Mouse (Mus musculus) limb, embryonic 11.5 days (tissue): ENCODE measurements around the gene Fgfr2. TPM values are rescaled to one million over a fixed set of nuclear protein-coding genes. Genes with fewer than 3 reads are reported as not detected.
A peak's percentile ranks its signal among the peaks of the same experiment; 100 is the strongest.

Experiments
- ATAC-seq: fragments of 200-750 bp; cut with Nextera tagmentation; 2 replicates; pipeline ENCODE4 v1.8.0; 2017; ENCODE audit warnings: low read depth; ENCODE audit not compliant: insufficient number of reproducible peaks, low FRiP score, low TSS enrichment
- DNase-seq: peaks from one replicate; pipeline ENCODE4 v3.0.0-alpha.2; 2015; ENCODE audit warnings: low spot score
- H3K27ac ChIP-seq: fragments of 300-500 bp; sonication (generic); replicated peaks from 2 replicates; pipeline ENCODE4 v1.5.1; 2014; ENCODE audit warnings: low read depth, mild to moderate bottlenecking, low read length
- H3K27me3 ChIP-seq: fragments of 300-500 bp; sonication (generic); 2 replicates; pipeline ENCODE4 v1.6.1; 2014; ENCODE audit warnings: mild to moderate bottlenecking, low read length, mixed read lengths; ENCODE audit not compliant: control insufficient read depth, insufficient read depth
- H3K36me3 ChIP-seq: fragments of 300-500 bp; sonication (generic); 2 replicates; pipeline ENCODE4 v1.6.1; 2014; ENCODE audit warnings: mild to moderate bottlenecking, low read length, moderate library complexity, mixed read lengths; ENCODE audit not compliant: control insufficient read depth, insufficient read depth
- H3K4me1 ChIP-seq: fragments of 300-500 bp; sonication (generic); 2 replicates; pipeline ENCODE4 v1.6.1; 2014; ENCODE audit warnings: low read length, mixed read lengths; ENCODE audit not compliant: control insufficient read depth, insufficient read depth
- H3K4me2 ChIP-seq: fragments of 300-500 bp; sonication (generic); 2 replicates; pipeline ENCODE4 v1.6.1; 2014; ENCODE audit warnings: low read depth, mild to moderate bottlenecking, moderate library complexity; ENCODE audit not compliant: severe bottlenecking
- H3K4me3 ChIP-seq: fragments of 300-500 bp; sonication (generic); 2 replicates; pipeline ENCODE4 v1.5.1; 2014; ENCODE audit warnings: low read depth, low read length
- H3K9ac ChIP-seq: fragments of 300-500 bp; sonication (generic); 2 replicates; pipeline ENCODE4 v1.6.1; 2014; ENCODE audit warnings: mild to moderate bottlenecking, low read length
- H3K9me3 ChIP-seq: fragments of 300-500 bp; sonication (generic); 2 replicates; pipeline ENCODE4 v1.6.1; 2016; ENCODE audit warnings: low read length; ENCODE audit not compliant: control insufficient read depth
- whole genome bisulfite sequencing: fragments of 180-500 bp; shearing (Covaris S2); extraction: QIAGEN DNeasy Blood & Tissue Kit; methylation state at CpG from one replicate; pipeline ENCODE4 v1.1.7; 2014; 5-methylcytosine and 5-hydroxymethylcytosine counted together
- polyA plus RNA-seq: library from polyadenylated mRNA; unstranded; fragments of >200 nt; fragmentation: Nextera tagmentation; extraction: Ambion mirVana; gene quantifications from 2 replicates; pipeline ENCODE4 v1.2.1, GENCODE M21; 2014

Gene Fgfr2
- polyA plus RNA-seq, 1 experiment from 2014 or later: 60.1 TPM

DNA sequence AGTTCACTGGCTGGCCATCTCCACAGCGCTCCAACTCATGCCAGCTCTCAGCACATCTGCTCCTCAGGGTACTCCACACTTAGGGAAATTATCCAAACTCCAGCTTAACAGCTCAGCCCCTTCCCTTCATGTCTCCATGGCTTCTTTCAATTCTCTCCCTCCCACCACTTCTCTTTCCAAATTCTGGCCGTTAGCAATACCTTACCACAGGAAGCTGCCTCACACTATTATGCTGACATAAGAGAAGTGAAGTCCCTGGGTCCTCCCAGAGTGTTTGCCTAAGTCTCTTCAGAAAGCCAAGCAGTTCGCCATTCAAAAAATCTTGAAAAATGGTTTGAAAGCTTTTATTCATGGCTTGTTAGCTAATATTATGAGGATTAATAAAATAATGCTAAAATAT, 2649.3 kb downstream of the Fgfr2 start:
- Histone ChIP-seq H3K9me3 (no peaks in the 10 kb centered on the region), H3K27me3 (no peaks in the 10 kb centered on the region), H3K4me2 (no peak overlapping the region), H3K4me3 (no peak overlapping the region), H3K36me3 (no peaks in the 10 kb centered on the region), H3K9ac (no peak overlapping the region), H3K4me1 (no peaks in the 10 kb centered on the region), H3K27ac (no peak overlapping the region)
- WGBS: 84% methylated on average over 3 of the region's 3 CpGs
- DNase-seq (no peak), ATAC-seq (no peak)

- no peak for ATAC-seq
- no peak overlapping the region for H3K27ac ChIP-seq
- H3K4me2 ChIP-seq: no peak overlapping the region
- H3K27me3 ChIP-seq: no peaks in the 10 kb centered on the region
- H3K9ac ChIP-seq: no peak overlapping the region
- 79% methylated on average over 6 of the region's 6 CpGs for WGBS
- H3K9me3 ChIP-seq: no peaks in the 10 kb centered on the region
- H3K4me3 ChIP-seq: no peak overlapping the region
- H3K4me1 ChIP-seq: no peaks in the 10 kb centered on the region
- DNase-seq: no peak
- H3K36me3 ChIP-seq: no peaks in the 10 kb centered on the region
These were observed 2650.5 kb downstream of the Fgfr2 start for GRCm38 (mm10) chr7:130472683-130473082.

DNA sequence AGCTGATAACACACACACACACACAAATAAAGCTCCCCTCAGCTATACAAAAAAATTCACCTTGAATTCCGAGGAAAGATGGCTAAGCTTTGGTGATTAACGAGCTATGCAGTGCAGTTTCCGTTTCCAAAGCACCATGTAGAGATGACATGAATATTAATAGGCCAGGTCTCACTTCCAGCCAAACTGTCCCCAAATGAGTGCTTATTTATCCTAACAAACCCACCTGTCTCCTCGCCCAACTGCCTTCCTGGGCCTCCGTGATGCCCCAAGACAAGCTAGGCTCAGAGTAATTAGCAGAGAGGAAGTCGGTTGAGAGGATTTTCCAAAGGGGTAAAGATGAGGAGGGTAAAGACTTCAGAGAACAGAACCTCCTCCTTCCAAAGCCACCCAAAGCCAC, 2652.1 kb downstream of the Fgfr2 start:
- H3K27ac ChIP-seq: no peak overlapping the region
- no peak overlapping the region for H3K9ac ChIP-seq
- no peaks in the 10 kb centered on the region for H3K9me3 ChIP-seq
- H3K4me1 ChIP-seq: no peaks in the 10 kb centered on the region
- no peak for DNase-seq
- no peak for ATAC-seq
- no peaks in the 10 kb centered on the region for H3K36me3 ChIP-seq
- no peak overlapping the region for H3K4me3 ChIP-seq
- 56% methylated on average over 6 of the region's 6 CpGs for WGBS
- H3K4me2 ChIP-seq: no peak overlapping the region
- H3K27me3 ChIP-seq: no peaks in the 10 kb centered on the region

DNA sequence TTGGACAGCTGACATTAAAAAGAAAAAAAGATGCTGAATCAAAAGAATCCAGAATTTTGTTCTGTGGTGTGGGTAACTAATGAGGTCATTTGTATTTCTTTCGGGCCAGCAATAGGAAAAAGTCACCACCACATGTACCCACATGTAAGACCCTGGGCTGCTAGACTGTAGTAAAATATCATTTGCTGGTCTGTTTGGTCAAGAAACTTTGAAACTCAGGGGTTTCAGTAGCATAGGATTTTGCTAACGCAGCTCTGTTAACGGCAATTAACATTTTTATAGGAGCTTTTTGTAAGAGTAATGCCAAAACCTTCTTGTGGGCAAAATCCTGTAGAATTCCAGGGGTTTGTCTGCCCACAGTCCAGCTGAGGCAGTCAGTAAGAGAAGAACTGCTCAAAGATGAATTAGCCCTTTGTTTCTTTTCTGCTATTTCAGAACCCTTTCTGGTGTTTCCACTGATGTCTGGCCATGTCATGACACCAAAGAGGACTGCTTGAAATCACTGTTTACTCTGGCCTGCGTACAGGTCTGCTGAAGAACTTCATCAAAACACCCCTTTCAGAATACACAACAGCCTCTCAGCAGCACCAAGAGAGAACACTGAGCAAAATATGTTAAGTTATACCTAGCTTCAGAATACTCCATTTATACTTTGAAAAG, 2667.4 kb downstream of the Fgfr2 start:
- DNase-seq: no peak
- no peak overlapping the region for H3K4me2 ChIP-seq
- peaks cover 2% of the 10 kb centered on the region; the same call in 1 of the 2 replicates for H3K36me3 ChIP-seq
- no peak overlapping the region for H3K9ac ChIP-seq
- H3K4me1 ChIP-seq: no peaks in the 10 kb centered on the region
- H3K9me3 ChIP-seq: no peaks in the 10 kb centered on the region
- 65% methylated on average over 4 of the region's 4 CpGs for WGBS
- H3K4me3 ChIP-seq: no peak overlapping the region
- no peaks in the 10 kb centered on the region for H3K27me3 ChIP-seq
- H3K27ac ChIP-seq: no peak overlapping the region; the same call in 1 of the 2 replicates
- ATAC-seq: no peak

DNA sequence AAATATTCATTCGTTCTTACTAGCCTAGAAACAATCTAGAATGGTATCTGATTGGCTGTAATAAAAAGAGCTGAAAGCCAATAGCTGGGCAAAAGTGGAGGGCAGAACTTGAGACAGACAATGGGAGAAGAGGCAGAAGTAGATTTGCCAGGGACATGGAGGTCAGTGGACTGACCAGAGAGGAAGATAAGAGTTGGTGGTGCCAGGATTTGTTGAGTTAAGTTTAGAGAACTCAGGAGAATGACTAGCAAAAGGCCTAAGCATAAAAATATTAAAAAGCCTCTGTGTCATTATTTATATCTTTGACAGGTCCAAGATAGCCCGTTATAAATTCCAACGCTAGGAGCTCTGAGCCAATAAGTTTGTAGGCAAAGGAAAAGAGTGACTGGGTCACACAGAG, 2668.9 kb downstream of the Fgfr2 start:
- Histone ChIP-seq H3K9ac (no peak overlapping the region), H3K27me3 (no peaks in the 10 kb centered on the region), H3K27ac (no peak overlapping the region), H3K4me2 (no peak overlapping the region), H3K36me3 (peaks cover 2% of the 10 kb centered on the region; the same call in 1 of the 2 replicates), H3K4me1 (no peaks in the 10 kb centered on the region), H3K9me3 (no peaks in the 10 kb centered on the region), H3K4me3 (no peak overlapping the region)
- ATAC-seq (no peak), DNase-seq (no peak)
- 87% methylated on average over 3 of the region's 3 CpGs for WGBS

- WGBS: 89% methylated on average over 5 of the region's 5 CpGs
- ATAC-seq: no peak
- no peak overlapping the region for H3K27ac ChIP-seq
These were observed 2687.4 kb downstream of the Fgfr2 start for GRCm38 (mm10) chr7:130435776-130436175.

DNA sequence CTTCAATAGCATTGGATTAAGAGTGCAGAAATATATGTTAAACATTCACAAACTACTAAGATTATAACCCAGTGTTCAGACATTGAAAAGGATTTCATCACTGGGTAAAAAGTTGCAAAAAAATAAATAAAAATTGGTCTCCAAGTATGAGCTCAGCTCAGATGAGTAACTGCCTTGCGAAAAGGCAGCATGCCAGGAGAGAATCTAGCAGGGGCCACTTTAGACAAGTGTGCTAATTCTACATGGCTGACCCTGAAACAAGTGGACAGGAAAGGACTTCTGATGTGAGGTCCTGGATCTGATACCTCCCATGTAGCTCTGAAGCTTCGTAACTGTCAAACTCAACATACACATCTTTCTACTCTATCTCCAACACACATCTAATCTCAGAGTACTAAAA, 2691.0 kb downstream of the Fgfr2 start:
- Histone ChIP-seq H3K27ac (no peak overlapping the region), H3K27me3 (no peaks in the 10 kb centered on the region), H3K9ac (no peak overlapping the region), H3K4me1 (peaks cover 4% of the 10 kb centered on the region), H3K36me3 (no peaks in the 10 kb centered on the region), H3K4me3 (no peak overlapping the region), H3K4me2 (no peak overlapping the region), H3K9me3 (no peaks in the 10 kb centered on the region)
- DNase-seq: no peak
- ATAC-seq: no peak
- 90% methylated on average over 2 of the region's 2 CpGs for WGBS

More at GRCm38 (mm10) chr7:130435776-130436175, 2687.4 kb downstream of the Fgfr2 start:
- H3K4me1 ChIP-seq: no peaks in the 10 kb centered on the region
- H3K4me2 ChIP-seq: no peak overlapping the region
- no peak overlapping the region for H3K9ac ChIP-seq
- DNase-seq: no peak
- no peaks in the 10 kb centered on the region for H3K9me3 ChIP-seq
- no peaks in the 10 kb centered on the region for H3K36me3 ChIP-seq
- no peak overlapping the region for H3K4me3 ChIP-seq
- H3K27me3 ChIP-seq: no peaks in the 10 kb centered on the region

- Histone ChIP-seq H3K4me1 (peaks cover 11% of the 10 kb centered on the region), H3K27me3 (no peaks in the 10 kb centered on the region), H3K9ac (no peak overlapping the region), H3K4me3 (no peak overlapping the region), H3K36me3 (no peaks in the 10 kb centered on the region), H3K4me2 (no peak overlapping the region; the same call in 1 of the 2 replicates), H3K27ac (peak overlapping the region; percentile 69), H3K9me3 (no peaks in the 10 kb centered on the region)
- ATAC-seq: peak; percentile 95
- DNase-seq: peak; percentile 74
- WGBS: 4% methylated on average over 5 of the region's 5 CpGs
These were observed 2696.6 kb downstream of the Fgfr2 start for GRCm38 (mm10) chr7:130426586-130426985.

- DNase-seq: no peak
- H3K27ac ChIP-seq: no peak overlapping the region
These were observed 2697.2 kb downstream of the Fgfr2 start for GRCm38 (mm10) chr7:130425991-130426390.

More at GRCm38 (mm10) chr7:130425991-130426390, 2697.2 kb downstream of the Fgfr2 start:
- H3K9me3 ChIP-seq: no peaks in the 10 kb centered on the region
- H3K4me1 ChIP-seq: peaks cover 11% of the 10 kb centered on the region
- H3K4me2 ChIP-seq: no peak overlapping the region
- H3K4me3 ChIP-seq: no peak overlapping the region
- no peak for ATAC-seq
- no peaks in the 10 kb centered on the region for H3K27me3 ChIP-seq
- 8% methylated on average over 2 of the region's 2 CpGs for WGBS
- H3K36me3 ChIP-seq: no peaks in the 10 kb centered on the region
- H3K9ac ChIP-seq: no peak overlapping the region
